ENCODE assay signal across 8 mouse cellular contexts in the genomic region with DNA sequence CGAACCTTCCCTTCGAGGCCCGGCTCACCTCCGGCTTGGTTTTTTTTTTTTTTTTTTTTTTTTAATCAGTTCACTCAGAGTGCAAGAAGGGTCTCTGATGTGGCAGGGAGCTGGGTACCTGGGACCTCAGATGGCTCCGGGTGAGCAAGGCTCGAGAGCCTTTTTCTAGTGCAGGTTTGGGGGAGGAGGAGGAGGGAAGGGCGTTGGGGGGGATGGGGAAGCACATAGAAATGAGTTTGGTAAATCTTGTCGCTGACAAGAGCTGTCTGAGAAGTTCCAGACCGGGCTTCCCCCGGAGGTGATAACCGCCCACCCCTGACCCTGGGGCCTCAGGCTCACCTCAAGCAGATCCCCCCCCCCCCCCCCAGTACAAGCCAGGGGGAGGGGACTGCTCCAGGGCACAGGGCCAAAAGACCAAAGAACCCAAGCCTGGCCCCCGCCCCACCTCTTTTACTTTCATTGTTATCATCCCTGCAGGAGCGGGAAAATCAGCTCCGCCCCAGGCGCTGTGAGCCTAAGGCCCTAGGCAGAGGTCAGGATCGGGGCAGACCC. TPM values are rescaled to one million over a fixed set of nuclear protein-coding genes. Genes with fewer than 3 reads are reported as not detected.
DNase-seq lines count a peak whose midpoint lies in the region; ATAC-seq and TF ChIP-seq lines count a peak whose summit lies in the region.

A gene (minus strand): TSS at position 138 of the 552 bp plus-strand sequence.

- WGBS in bone marrow, adult 2 months, result 19% methylated on average over 16 of the region's 16 CpGs
- 3% methylated on average over 16 of the region's 16 CpGs for WGBS in embryonic facial prominence, embryonic 13.5 days
- 3% methylated on average over 16 of the region's 16 CpGs for WGBS in intestine, embryonic 14.5 days

- no peak for TF ChIP-seq CTCF in bone marrow, adult 2 months (IDR thresholded peaks at IDR 0.05; ENCODE audit: control insufficient read depth, insufficient read depth, low read length)

- H3K36me3 ChIP-seq in embryonic facial prominence, embryonic 13.5 days, result peaks cover 50% of the 10 kb centered on the region
- H3K36me3 ChIP-seq in intestine, embryonic 14.5 days (ENCODE audit: control insufficient read depth, insufficient read depth, low read length), result peaks cover 38% of the 10 kb centered on the region

- H3K9me3 ChIP-seq in embryonic facial prominence, embryonic 13.5 days, result no peaks in the 10 kb centered on the region
- H3K9me3 ChIP-seq in intestine, embryonic 14.5 days (ENCODE audit: control insufficient read depth, low read length), result no peaks in the 10 kb centered on the region

- no peak within 1 kb of the TSS for H3K4me3 ChIP-seq in bone marrow, adult 2 months (replicated peaks; ENCODE audit: control insufficient read depth, low read depth, low read length)
- H3K4me3 ChIP-seq in embryonic facial prominence, embryonic 13.5 days, result peak within 1 kb of the TSS; percentile 86
- H3K4me3 ChIP-seq in intestine, embryonic 14.5 days (ENCODE audit: low read depth, low read length), result peak within 1 kb of the TSS; percentile 90

- ATAC-seq in embryonic facial prominence, embryonic 13.5 days (ENCODE audit: insufficient number of reproducible peaks, insufficient read depth, low FRiP score, low TSS enrichment, low read depth), result no peak
- peak; percentile 18 for ATAC-seq in intestine, embryonic 14.5 days (replicated peaks; ENCODE audit: low FRiP score, low TSS enrichment, low read depth)

- H3K27me3 ChIP-seq in embryonic facial prominence, embryonic 13.5 days, result no peaks in the 10 kb centered on the region
- no peaks in the 10 kb centered on the region for H3K27me3 ChIP-seq in intestine, embryonic 14.5 days (replicated peaks; ENCODE audit: control insufficient read depth, insufficient read depth, low read length)

- DNase-seq in layer of hippocampus, adult 18-20 months (ENCODE audit: low spot score in 2 of 2), result no peak
- DNase-seq in layer of hippocampus, adult 9-10 months (ENCODE audit: low spot score), result no peak
- peak; percentile 88 for DNase-seq in intestine, embryonic 14.5 days (ENCODE audit: low spot score)
- DNase-seq in lung, postnatal 10 days, result peak; percentile 55
- no peak for DNase-seq in adipocyte (ENCODE audit: low spot score)
- no peak for DNase-seq in testis, postnatal 14 days (ENCODE audit: low spot score)

- peak within 1 kb of the TSS; percentile 90 for H3K4me2 ChIP-seq in embryonic facial prominence, embryonic 13.5 days
- peak within 1 kb of the TSS; percentile 76 for H3K4me2 ChIP-seq in intestine, embryonic 14.5 days (ENCODE audit: low read length)

- peak within 1 kb of the TSS; percentile 97 for H3K9ac ChIP-seq in embryonic facial prominence, embryonic 13.5 days
- peak within 1 kb of the TSS; percentile 99 for H3K9ac ChIP-seq in intestine, embryonic 14.5 days (ENCODE audit: low read length)

- H3K4me1 ChIP-seq in bone marrow, adult 2 months (ENCODE audit: control insufficient read depth, insufficient read depth, low read length), result peaks cover 1% of the 10 kb centered on the region; the same call in 1 of the 2 replicates
- H3K4me1 ChIP-seq in embryonic facial prominence, embryonic 13.5 days, result peaks cover 42% of the 10 kb centered on the region
- H3K4me1 ChIP-seq in intestine, embryonic 14.5 days (replicated peaks; ENCODE audit: control insufficient read depth, insufficient read depth, low read length), result peaks cover 25% of the 10 kb centered on the region

- no peak within 1 kb of the TSS for H3K27ac ChIP-seq in bone marrow, adult 2 months (ENCODE audit: control insufficient read depth, insufficient read depth, low read depth, low read length, poor library complexity)
- peak within 1 kb of the TSS; percentile 97 for H3K27ac ChIP-seq in embryonic facial prominence, embryonic 13.5 days
- peak within 1 kb of the TSS; percentile 98 for H3K27ac ChIP-seq in intestine, embryonic 14.5 days (ENCODE audit: low read depth)

- TF ChIP-seq POLR2A in bone marrow, adult 2 months (IDR thresholded peaks at IDR 0.05; ENCODE audit: borderline replicate concordance, control insufficient read depth, low read depth, low read length), result no peak

RNA-seq across cellular contexts. Expression of the gene that starts here (rescaled TPM):
- 10 to 100 TPM; 23.9 to 25.5 TPM for total RNA-seq in layer of hippocampus, adult 18-20 months (2021)
- 14.9 and 18.6 TPM in 2 replicates for polyA plus RNA-seq in bone marrow, adult 2 months (2011; ENCODE audit: insufficient read depth, insufficient read length, low replicate concordance, missing spikeins)
- 1,381 and 1,602 TPM in 2 replicates for polyA plus RNA-seq in embryonic facial prominence, embryonic 13.5 days (2015; fragmentation: Nextera tagmentation; extraction: Ambion mirVana)
- polyA plus RNA-seq in intestine, embryonic 14.5 days (2014; fragmentation: Nextera tagmentation; extraction: Ambion mirVana), result 973 and 1,126 TPM in 2 replicates

Comparison
In these comparisons a context has a peak if more than half of its experiments do, and no peak if none do; other contexts are left out.
1. RNA of the gene that starts here (polyA plus RNA-seq): 1,381 to 1,602 TPM in embryonic facial prominence, embryonic 13.5 days and 973 to 1,126 TPM in intestine, embryonic 14.5 days; 14.9 to 18.6 TPM in bone marrow, adult 2 months; every median in the first group is over 10 times any median in the second.
2. DNase-seq: peak in intestine, embryonic 14.5 days (single experiment) and lung, postnatal 10 days (single experiment); none in layer of hippocampus, adult 18-20 months (0 of 2), layer of hippocampus, adult 9-10 months (single experiment), adipocyte (single experiment) and testis, postnatal 14 days (single experiment).